Mouse (Mus musculus): Measurements from ENCODE around the gene Tbx3. TPM values are rescaled to one million over a fixed set of nuclear protein-coding genes. Genes with fewer than 3 reads are reported as not detected.

Gene Tbx3
- 59.5 and 65.3 TPM in 2 replicates for polyA plus RNA-seq (2016; fragmentation: Nextera tagmentation; extraction: Ambion mirVana)

- Histone ChIP-seq H3K36me3 (no peaks in the 10 kb centered on the region), H3K4me1 (peaks cover 26% of the 10 kb centered on the region), H3K4me2 (replicated peaks) (peak within 1 kb of the TSS; percentile 65), H3K27ac (peak within 1 kb of the TSS; percentile 98), H3K9me3 (no peaks in the 10 kb centered on the region), H3K4me3 (peak within 1 kb of the TSS; percentile 57), H3K27me3 (peaks cover 50% of the 10 kb centered on the region), H3K9ac (peak within 1 kb of the TSS; percentile 91)
- ATAC-seq (ENCODE audit: insufficient number of reproducible peaks, insufficient read depth, low FRiP score, low TSS enrichment), result peak; percentile 95
- under 1% methylated on average over 43 of the region's 43 CpGs for WGBS
Observed at GRCm38 (mm10) chr5:119670566-119671108, at the start of gene Tbx3. Gene Tbx3 (plus strand): TSS chr5:119670669.

- ATAC-seq (ENCODE audit: insufficient number of reproducible peaks, insufficient read depth, low FRiP score, low TSS enrichment), result no peak
- H3K27ac ChIP-seq, result no peak overlapping the region
- peaks cover 43% of the 10 kb centered on the region for H3K4me1 ChIP-seq
- H3K4me3 ChIP-seq, result no peak overlapping the region
- H3K9ac ChIP-seq, result no peak overlapping the region
- H3K27me3 ChIP-seq, result peaks cover 25% of the 10 kb centered on the region
- H3K4me2 ChIP-seq (replicated peaks), result no peak overlapping the region
- 46% methylated on average over 1 of the region's 1 CpGs for WGBS
- H3K36me3 ChIP-seq, result no peaks in the 10 kb centered on the region
- no peaks in the 10 kb centered on the region for H3K9me3 ChIP-seq
Observed at GRCm38 (mm10) chr5:119622076-119622475, 48.4 kb upstream of the Tbx3 start.

DNA sequence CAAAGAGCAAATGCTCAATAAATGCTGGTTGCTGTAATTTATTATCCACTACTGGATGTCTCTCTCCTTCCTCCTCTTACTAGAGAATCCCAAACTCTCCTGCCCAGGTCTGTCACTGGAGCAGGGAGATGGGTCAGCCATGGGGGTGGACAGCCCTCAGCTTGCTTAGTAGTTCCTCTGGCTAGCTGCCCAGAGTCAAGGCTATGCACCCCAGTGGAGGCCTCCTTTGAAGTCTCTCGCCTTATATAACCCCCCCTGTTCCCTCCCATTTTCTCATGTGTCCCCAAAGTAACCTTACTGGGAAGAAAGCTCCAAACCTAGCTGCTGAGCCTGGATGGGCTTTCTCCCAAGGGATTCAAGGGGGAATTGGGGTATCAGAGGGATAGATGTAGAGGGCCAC, 45.9 kb upstream of the Tbx3 start:
- H3K27ac ChIP-seq, result no peak overlapping the region
- no peak overlapping the region for H3K4me3 ChIP-seq
- no peak overlapping the region for H3K9ac ChIP-seq
- 50% methylated on average over 1 of the region's 1 CpGs for WGBS
- H3K27me3 ChIP-seq, result peaks cover 39% of the 10 kb centered on the region
- H3K4me2 ChIP-seq (replicated peaks), result no peak overlapping the region
- ATAC-seq (ENCODE audit: insufficient number of reproducible peaks, insufficient read depth, low FRiP score, low TSS enrichment), result no peak
- H3K4me1 ChIP-seq, result peaks cover 56% of the 10 kb centered on the region
- H3K36me3 ChIP-seq, result no peaks in the 10 kb centered on the region
- no peaks in the 10 kb centered on the region for H3K9me3 ChIP-seq

- peaks cover 47% of the 10 kb centered on the region for H3K4me1 ChIP-seq
- peak overlapping the region; percentile 72; the same call in 1 of the 2 replicates for H3K27ac ChIP-seq
- H3K9ac ChIP-seq, result no peak overlapping the region
- no peaks in the 10 kb centered on the region for H3K36me3 ChIP-seq
- no peaks in the 10 kb centered on the region for H3K9me3 ChIP-seq
- 1% methylated on average over 13 of the region's 13 CpGs for WGBS
- peaks cover 39% of the 10 kb centered on the region for H3K27me3 ChIP-seq
- no peak for ATAC-seq (ENCODE audit: insufficient number of reproducible peaks, insufficient read depth, low FRiP score, low TSS enrichment)
- H3K4me3 ChIP-seq, result no peak overlapping the region
- peak overlapping the region; percentile 20 for H3K4me2 ChIP-seq (replicated peaks)
Observed at GRCm38 (mm10) chr5:119625603-119626002, 44.9 kb upstream of the Tbx3 start.

DNA sequence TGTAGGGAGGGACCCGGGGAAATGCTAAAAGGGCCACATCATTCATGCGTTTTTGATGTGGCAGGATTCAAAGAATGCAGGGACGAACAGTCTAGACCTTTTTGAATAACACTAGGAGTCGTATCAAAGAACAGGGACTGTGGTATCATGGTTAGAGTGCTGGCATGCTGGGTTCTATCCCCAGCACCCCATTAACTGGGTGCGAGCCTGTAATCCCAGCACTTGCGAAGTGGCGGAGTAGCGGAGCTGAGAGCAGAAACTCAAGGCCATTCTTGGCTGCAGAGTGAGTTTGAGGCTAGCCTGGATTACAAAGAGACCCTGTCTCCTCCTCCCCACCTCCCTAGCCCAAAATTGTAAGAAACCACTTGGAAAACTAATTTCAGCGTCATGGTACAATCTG, 44.3 kb upstream of the Tbx3 start:
- Histone ChIP-seq H3K9ac (no peak overlapping the region), H3K4me1 (peaks cover 44% of the 10 kb centered on the region), H3K4me2 (replicated peaks) (peak overlapping the region; percentile 44), H3K36me3 (no peaks in the 10 kb centered on the region), H3K4me3 (no peak overlapping the region; the same call in 1 of the 2 replicates), H3K9me3 (no peaks in the 10 kb centered on the region), H3K27me3 (peaks cover 39% of the 10 kb centered on the region), H3K27ac (peak overlapping the region; percentile 72; the same call in 1 of the 2 replicates)
- WGBS, result 23% methylated on average over 9 of the region's 9 CpGs
- ATAC-seq (ENCODE audit: insufficient number of reproducible peaks, insufficient read depth, low FRiP score, low TSS enrichment), result no peak

DNA sequence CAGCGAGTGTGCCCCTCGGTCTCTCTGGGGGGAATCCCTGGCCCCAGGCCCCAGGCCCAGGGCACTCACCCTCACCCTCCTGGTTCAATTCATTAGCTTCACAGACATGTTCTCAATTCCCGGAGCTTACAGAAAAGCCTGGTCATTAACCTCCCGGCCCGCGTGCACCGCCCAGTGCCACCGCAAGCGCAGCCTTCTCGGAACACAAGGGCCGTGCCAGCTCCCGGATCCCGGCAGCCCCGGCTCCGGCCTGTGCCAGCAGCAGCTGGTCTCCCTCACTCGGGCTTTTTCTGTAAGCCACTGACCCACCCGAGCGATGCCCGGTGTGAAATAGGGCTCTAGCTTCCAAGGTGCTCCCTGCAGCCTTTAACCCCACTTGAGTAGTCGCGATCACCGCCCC, 43.8 kb upstream of the Tbx3 start:
- no peak for ATAC-seq (ENCODE audit: insufficient number of reproducible peaks, insufficient read depth, low FRiP score, low TSS enrichment)
- Histone ChIP-seq H3K9ac (peak overlapping the region; percentile 10; the same call in 1 of the 2 replicates), H3K9me3 (no peaks in the 10 kb centered on the region), H3K4me2 (replicated peaks) (peak overlapping the region; percentile 44), H3K4me3 (peak overlapping the region; percentile 13; the same call in 1 of the 2 replicates), H3K36me3 (no peaks in the 10 kb centered on the region), H3K4me1 (peaks cover 44% of the 10 kb centered on the region), H3K27me3 (peaks cover 39% of the 10 kb centered on the region), H3K27ac (0 out of 2 replicates have a peak overlapping the region, but pooled peaks have one; percentile 72)
- WGBS, result 3% methylated on average over 22 of the region's 22 CpGs

GRCm38 (mm10) chr5:119628100-119628499, 42.4 kb upstream of the Tbx3 start:
- no peak overlapping the region for H3K4me3 ChIP-seq
- H3K4me2 ChIP-seq (replicated peaks), result no peak overlapping the region
- H3K27ac ChIP-seq, result no peak overlapping the region
- no peaks in the 10 kb centered on the region for H3K9me3 ChIP-seq
- H3K27me3 ChIP-seq, result peaks cover 39% of the 10 kb centered on the region
- WGBS, result 80% methylated on average over 3 of the region's 3 CpGs
- no peak overlapping the region for H3K9ac ChIP-seq
- ATAC-seq (ENCODE audit: insufficient number of reproducible peaks, insufficient read depth, low FRiP score, low TSS enrichment), result no peak
- no peaks in the 10 kb centered on the region for H3K36me3 ChIP-seq
- H3K4me1 ChIP-seq, result peaks cover 35% of the 10 kb centered on the region

- Histone ChIP-seq H3K4me3 (no peak overlapping the region), H3K4me1 (peaks cover 35% of the 10 kb centered on the region), H3K27ac (no peak overlapping the region), H3K27me3 (peaks cover 39% of the 10 kb centered on the region), H3K4me2 (replicated peaks) (no peak overlapping the region), H3K36me3 (no peaks in the 10 kb centered on the region), H3K9me3 (no peaks in the 10 kb centered on the region), H3K9ac (no peak overlapping the region)
- no peak; the same call in 1 of the 2 replicates for ATAC-seq (ENCODE audit: insufficient number of reproducible peaks, insufficient read depth, low FRiP score, low TSS enrichment)
- 14% methylated on average over 9 of the region's 12 CpGs for WGBS
Observed at GRCm38 (mm10) chr5:119628746-119629327, 41.6 kb upstream of the Tbx3 start.

DNA sequence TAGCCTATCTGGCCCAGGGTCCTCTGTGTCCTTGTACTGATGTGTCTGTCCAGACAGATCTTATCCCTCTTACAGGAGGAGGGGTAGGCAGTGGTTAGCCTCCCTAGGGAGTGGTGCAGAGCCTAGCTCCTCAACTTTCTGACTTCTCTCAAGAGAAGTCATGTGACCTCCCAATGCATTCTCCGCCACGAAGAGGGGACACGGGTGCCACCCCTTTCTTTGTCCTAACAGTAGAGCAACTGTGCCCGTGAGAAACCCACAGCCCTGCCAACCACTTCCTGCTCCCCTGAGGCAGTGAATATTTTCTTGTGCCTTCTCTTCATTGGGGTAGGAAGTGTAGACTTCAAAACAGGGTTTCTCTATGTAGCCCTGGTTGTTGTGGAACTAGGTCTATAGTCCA, 36.9 kb upstream of the Tbx3 start:
- no peak overlapping the region for H3K27ac ChIP-seq
- H3K36me3 ChIP-seq, result no peaks in the 10 kb centered on the region
- peaks cover 11% of the 10 kb centered on the region for H3K4me1 ChIP-seq
- no peak for ATAC-seq (ENCODE audit: insufficient number of reproducible peaks, insufficient read depth, low FRiP score, low TSS enrichment)
- WGBS, result 84% methylated on average over 4 of the region's 4 CpGs
- no peak overlapping the region for H3K4me3 ChIP-seq
- H3K9ac ChIP-seq, result no peak overlapping the region
- no peak overlapping the region for H3K4me2 ChIP-seq (replicated peaks)
- no peaks in the 10 kb centered on the region for H3K9me3 ChIP-seq
- H3K27me3 ChIP-seq, result 0 out of 2 replicates have a peak, but pooled peaks cover 1% of the 10 kb centered on the region

DNA sequence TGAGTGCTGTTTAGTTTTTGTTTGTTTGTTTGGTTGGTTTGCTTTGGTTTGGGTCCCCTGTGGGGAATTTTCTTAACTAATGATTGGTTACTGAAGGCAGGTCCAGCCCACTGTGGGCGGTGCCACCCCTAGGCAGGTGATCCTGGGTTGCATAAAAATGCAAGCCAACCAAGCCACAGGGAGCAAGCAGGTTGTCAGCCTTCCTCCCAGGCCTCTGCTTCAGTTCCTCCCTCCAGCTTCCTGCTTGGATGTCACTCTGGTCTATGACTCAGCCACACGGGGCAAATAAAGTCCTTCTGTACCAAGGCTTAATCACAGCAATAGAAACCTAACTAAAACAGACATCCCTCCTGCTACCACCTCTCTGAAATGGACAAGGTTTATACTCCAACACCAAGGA, 35.6 kb upstream of the Tbx3 start:
- no peaks in the 10 kb centered on the region for H3K4me1 ChIP-seq
- no peaks in the 10 kb centered on the region for H3K9me3 ChIP-seq
- 69% methylated on average over 2 of the region's 2 CpGs for WGBS
- no peak for ATAC-seq (ENCODE audit: insufficient number of reproducible peaks, insufficient read depth, low FRiP score, low TSS enrichment)
- no peak overlapping the region for H3K27ac ChIP-seq
- H3K9ac ChIP-seq, result no peak overlapping the region
- no peak overlapping the region for H3K4me2 ChIP-seq (replicated peaks)
- no peaks in the 10 kb centered on the region for H3K27me3 ChIP-seq
- no peaks in the 10 kb centered on the region for H3K36me3 ChIP-seq
- H3K4me3 ChIP-seq, result no peak overlapping the region

DNA sequence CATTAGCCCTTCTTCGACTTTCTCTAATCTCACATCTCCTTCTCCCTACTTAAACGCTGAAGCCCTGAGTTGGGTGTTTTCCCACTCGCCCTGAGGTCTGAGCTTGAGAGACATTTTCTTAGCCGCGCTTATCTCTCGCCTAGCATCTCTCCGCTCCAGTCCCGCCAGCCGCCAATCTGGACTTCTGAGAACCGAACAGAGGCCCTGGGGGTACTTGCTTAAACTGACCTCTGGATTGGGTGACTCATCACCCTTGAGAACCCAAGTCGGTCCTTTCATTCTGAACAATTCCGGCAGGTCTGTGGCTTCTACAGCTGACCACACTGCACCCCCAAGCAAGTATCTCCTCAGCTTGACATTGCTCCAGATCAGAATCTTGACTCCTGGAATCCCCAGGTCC, 32.2 kb upstream of the Tbx3 start:
- Histone ChIP-seq H3K4me3 (no peak overlapping the region), H3K9me3 (no peaks in the 10 kb centered on the region), H3K4me2 (replicated peaks) (no peak overlapping the region), H3K4me1 (no peaks in the 10 kb centered on the region), H3K27me3 (peaks cover 8% of the 10 kb centered on the region; the same call in 1 of the 2 replicates), H3K36me3 (no peaks in the 10 kb centered on the region), H3K27ac (no peak overlapping the region), H3K9ac (no peak overlapping the region)
- WGBS, result 63% methylated on average over 12 of the region's 12 CpGs
- no peak for ATAC-seq (ENCODE audit: insufficient number of reproducible peaks, insufficient read depth, low FRiP score, low TSS enrichment)

DNA sequence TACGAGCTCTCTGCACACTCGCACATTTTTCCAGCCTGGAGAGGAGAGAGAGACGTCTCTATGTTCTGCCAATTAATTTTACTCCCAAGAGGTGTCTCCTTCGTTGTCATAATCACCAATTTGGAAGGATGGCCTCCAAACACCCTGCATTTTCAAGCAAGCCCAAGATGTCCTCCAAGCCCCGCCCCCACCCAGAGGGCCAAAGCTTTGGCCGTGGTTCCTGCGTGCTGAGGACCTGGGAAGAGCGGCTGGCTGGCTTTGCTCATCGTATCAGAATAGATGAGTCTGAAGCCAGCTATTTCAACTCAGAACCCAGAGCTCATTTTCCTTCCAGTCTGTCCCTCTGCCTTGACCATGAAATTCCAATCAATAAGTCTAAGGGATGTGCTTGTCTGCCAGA, 29.4 kb upstream of the Tbx3 start:
- no peak overlapping the region for H3K4me3 ChIP-seq
- H3K36me3 ChIP-seq, result no peaks in the 10 kb centered on the region
- no peak overlapping the region for H3K9ac ChIP-seq
- 0 out of 2 replicates have a peak, but pooled peaks cover 3% of the 10 kb centered on the region for H3K4me1 ChIP-seq
- no peak overlapping the region for H3K27ac ChIP-seq
- no peak overlapping the region for H3K4me2 ChIP-seq (replicated peaks)
- no peaks in the 10 kb centered on the region for H3K9me3 ChIP-seq
- WGBS, result 67% methylated on average over 9 of the region's 9 CpGs
- ATAC-seq (ENCODE audit: insufficient number of reproducible peaks, insufficient read depth, low FRiP score, low TSS enrichment), result no peak
- H3K27me3 ChIP-seq, result peaks cover 14% of the 10 kb centered on the region

Measured in embryonic facial prominence, embryonic 12.5 days (tissue).